Mouse (Mus musculus) ES-CJ7 (cell line): ENCODE data around the gene Utp14b.

Source experiments
- DNase-seq: peaks from one replicate; pipeline ENCODE4 v3.0.0; 2011; ENCODE audit warnings: low read depth, low spot score

Utp14b gene

DNA sequence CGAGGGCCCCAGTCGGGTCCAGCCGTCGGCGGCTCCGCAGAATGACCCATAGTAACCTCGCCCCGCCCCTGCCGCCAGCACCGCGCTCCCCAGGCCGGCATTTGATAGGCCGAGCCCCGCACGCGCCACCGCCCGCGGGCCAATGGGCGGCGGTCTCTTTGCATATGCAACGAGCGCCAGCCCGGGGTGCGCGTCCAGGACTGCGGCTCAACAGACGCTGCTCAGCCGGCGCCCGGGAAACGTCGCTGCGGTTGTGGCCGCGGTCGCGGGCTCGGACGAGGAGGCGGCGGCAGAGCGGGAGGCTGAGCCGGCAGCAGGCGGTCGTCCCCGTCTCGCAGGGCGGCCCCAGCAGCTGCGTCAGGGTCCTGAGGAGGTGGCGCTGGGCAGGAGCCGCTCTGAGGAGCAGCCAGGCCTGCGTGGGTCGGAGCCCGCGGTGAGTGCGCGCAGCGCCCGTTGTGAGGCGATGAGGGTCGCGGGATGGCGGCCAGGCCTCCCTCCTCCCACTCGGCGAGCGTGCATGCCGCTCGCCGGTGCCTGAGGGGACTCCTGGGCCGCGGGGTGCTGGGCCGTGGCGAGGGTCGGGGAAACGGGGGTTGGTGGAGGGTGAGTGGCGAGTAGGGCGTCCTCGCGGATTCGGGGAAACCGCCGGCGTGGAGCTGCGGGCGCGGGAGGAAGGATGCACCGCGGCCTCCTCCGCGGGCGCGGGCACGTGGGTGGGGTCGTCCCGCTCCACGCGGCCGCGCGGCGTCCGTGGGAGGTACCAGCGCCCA, at the start of gene Utp14b, which contains the start of gene Acsl3:
Gene Utp14b (plus strand): TSS at position 368 of the 770 bp plus-strand sequence.
Gene Acsl3 (plus strand): TSS at position 155 of the 770 bp plus-strand sequence.
- peak; percentile 97 for DNase-seq

GRCm38 (mm10) chr1:78609134-78609907, 48.5 kb upstream of the Utp14b start:
- no peak for DNase-seq

- no peak for DNase-seq
These were observed 46.8 kb upstream of the Utp14b start for GRCm38 (mm10) chr1:78611039-78611438.

DNA sequence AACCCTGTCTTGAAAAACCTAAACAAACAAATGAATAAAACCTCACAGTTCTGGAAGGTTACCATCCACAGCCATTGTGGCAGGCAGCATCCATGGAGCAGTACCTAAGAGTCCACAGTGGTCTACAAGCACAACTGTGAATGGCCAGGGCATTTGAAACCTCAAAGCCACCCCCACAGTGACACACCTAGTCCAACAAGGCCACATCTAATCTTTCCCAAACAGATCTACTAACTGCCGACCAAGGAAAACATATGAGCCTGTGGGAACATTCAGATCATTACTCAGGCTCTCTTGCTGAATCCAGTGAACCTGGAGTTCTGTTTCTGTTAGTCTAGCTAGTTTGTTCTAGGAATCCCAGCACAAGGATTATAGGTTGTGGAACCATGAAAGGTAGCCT, 44.9 kb upstream of the Utp14b start:
- no peak for DNase-seq

GRCm38 (mm10) chr1:78624352-78624751, 33.5 kb upstream of the Utp14b start:
- no peak for DNase-seq

DNA sequence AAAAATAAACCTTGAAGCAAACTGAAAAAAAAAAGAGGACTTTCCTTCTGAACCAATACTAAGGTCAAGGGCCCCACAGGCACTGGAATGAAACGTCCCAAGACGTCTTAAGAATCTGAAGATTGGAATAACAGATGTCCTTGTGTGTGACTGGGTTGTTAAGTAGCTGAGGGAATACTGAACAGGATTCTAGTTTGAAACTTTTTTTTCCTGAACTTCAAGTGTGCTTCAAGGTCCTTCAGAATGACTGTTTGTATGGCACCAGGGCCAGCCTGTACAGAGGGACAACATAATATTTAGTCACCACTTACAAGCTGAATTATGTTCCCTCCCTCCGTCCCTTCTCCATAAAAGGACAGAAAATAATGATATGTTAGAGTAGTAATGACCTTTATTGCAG, 23.4 kb upstream of the Utp14b start:
- no peak for DNase-seq

- DNase-seq, result no peak
These were observed 17.0 kb upstream of the Utp14b start for GRCm38 (mm10) chr1:78640871-78641270.

GRCm38 (mm10) chr1:78641791-78642190, 16.0 kb upstream of the Utp14b start:
- no peak for DNase-seq

DNA sequence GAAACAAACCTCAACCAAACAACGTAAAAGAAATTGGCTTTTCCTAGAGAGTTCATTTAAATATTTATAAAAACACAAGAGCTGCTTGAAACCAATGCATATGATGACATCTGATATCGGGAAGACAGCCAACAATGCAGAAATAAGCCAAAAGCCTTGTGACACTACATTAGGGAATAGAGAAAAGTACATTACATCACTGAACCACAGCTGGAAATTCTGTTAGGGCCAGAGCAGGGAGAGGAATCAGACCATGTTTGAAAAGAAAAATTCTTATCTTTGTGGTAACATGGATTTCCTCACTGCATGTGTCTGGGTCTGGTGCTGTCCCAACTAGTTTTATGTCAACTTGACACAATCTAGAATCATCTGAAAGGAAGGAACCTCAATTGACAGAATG, 15.6 kb upstream of the Utp14b start:
- DNase-seq, result no peak

DNA sequence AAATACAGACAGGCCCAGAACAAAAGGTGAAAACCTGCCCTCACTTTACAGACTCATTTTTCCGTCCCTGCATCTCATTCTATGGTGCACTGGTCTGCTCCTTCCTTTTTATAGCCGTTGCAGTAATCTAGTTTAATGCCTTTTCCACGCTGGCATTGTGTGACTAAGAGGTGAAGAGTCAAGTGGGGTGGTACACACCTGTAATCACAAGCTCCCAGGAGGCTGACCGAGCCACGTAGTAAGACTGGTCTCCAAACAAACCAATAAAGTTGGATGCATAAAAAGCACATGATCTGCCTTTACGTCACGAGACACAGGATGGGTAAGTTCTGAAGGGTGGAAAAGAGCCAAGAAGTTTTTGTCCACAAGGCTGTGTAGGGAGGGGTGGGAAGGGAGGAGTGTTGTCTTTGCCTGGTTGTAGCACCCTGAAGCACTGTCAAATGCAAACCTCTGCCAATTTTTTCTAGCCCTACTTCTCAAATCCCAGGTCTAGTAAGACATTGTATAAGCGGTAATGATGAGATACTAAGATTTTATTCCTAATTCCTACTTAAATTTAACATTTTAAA, 10.4 kb upstream of the Utp14b start:
- DNase-seq, result no peak

GRCm38 (mm10) chr1:78649269-78650061, 8.4 kb upstream of the Utp14b start:
- no peak for DNase-seq

DNA sequence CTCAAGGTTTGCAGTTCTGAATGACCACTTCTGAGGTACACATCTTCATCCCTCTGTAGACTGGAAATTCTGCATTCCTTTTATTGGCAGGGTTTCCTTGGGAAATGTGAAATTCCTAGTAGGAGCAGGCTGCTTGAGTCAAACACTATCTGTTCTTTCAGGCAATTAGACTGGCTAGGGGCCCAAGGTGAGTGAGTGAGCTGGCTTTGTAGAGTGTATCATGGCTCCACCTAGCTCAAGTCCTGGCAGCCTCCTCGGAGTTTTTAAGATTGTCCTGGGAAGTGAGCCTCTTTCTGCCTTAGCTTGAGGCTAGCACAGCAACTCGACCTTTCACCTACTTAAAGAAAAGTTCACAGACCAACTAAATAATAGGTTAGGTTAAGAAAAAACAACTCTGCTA, 1.4 kb upstream of the Utp14b start:
- DNase-seq, result no peak

- no peak for DNase-seq
These were observed 713 bp upstream of the Utp14b start for GRCm38 (mm10) chr1:78657021-78657629.

- peak; percentile 22 for DNase-seq
These were observed 817 bp downstream of the Utp14b start for GRCm38 (mm10) chr1:78658441-78659269.

GRCm38 (mm10) chr1:78659270-78659823, 1.5 kb downstream of the Utp14b start:
- no peak for DNase-seq

DNA sequence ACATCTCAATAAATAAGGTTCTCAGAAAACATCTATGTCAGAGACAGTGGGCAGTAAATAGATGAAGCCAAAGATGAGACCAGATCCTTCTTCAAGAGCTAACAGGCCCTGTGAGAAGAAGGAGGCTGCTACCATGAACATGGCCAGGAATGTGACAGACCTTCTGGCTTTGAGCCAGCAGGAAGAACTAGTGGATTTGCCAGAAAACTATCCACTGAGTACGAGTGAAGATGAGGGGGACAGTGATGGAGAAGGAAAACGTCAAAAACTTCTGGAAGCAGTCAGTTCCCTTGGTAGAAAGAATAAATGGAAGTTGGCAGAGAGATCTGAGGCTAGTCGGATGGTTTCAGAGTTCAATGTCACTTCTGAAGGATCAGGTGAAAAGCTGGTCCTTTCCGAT, 6.5 kb downstream of the Utp14b start:
- DNase-seq, result no peak

DNA sequence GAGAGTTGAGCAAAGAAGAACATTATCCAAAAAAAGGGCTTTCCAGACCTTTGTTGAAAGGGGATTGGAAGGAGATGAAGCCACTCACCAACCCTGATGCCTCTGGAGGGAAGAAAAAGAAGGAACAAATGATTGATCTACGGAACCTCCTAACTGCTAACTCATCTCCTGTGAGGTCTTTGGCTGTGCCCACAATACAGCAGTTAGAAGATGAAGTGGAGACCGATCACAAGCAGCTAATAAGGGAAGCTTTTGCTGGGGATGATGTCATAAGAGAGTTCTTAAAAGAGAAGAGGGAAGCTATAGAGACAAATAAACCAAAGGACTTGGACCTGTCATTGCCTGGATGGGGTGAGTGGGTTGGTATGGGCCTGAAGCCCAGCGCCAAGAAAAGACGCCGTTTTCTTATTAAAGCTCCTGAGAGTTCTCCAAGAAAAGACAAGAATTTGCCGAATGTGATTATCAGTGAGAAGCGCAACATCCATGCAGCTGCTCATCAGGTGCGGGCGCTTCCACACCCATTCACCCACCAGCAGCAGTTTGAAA, 8.2 kb downstream of the Utp14b start:
- no peak for DNase-seq

GRCm38 (mm10) chr1:78666585-78666984, 8.7 kb downstream of the Utp14b start:
- no peak for DNase-seq

- no peak for DNase-seq
These were observed 24.5 kb downstream of the Utp14b start for GRCm38 (mm10) chr1:78682291-78682690.

- no peak for DNase-seq
These were observed 26.3 kb downstream of the Utp14b start for GRCm38 (mm10) chr1:78684128-78684527.
